10 mouse cellular contexts compared by ENCODE assay signal in genomic region chr16:36276796-36277195, GRCm38 (mm10). TPM values are rescaled to one million over a fixed set of nuclear protein-coding genes. Genes with fewer than 3 reads are reported as not detected.
"Had no signal": no experiment of that assay in that cellular context is flagged by ENCODE, and none has a peak within 500 bp of the region (broad histone marks: within the 10 kb centered on the region; RNA-seq: fewer than 3 reads in every experiment).

Stfa1 (plus strand) TSS chr16:36276951.

RNA-seq across cellular contexts. Expression of gene Stfa1, which starts in this region (rescaled TPM):
- total RNA-seq: hindbrain, postnatal 0 days; layer of hippocampus, adult 8-10 months; layer of hippocampus, postnatal 14 days; left cerebral cortex, adult 18-20 months; left cerebral cortex, postnatal 10 days; left cerebral cortex, postnatal 4 days; monocyte, adult 5-6 weeks had no signal
- polyA plus RNA-seq: large intestine, adult 2 months; testis, adult 2 months; thymus, adult 2 months had no signal
